Comparison of ENCODE assay signal across 8 mouse cellular contexts in the genomic region with DNA sequence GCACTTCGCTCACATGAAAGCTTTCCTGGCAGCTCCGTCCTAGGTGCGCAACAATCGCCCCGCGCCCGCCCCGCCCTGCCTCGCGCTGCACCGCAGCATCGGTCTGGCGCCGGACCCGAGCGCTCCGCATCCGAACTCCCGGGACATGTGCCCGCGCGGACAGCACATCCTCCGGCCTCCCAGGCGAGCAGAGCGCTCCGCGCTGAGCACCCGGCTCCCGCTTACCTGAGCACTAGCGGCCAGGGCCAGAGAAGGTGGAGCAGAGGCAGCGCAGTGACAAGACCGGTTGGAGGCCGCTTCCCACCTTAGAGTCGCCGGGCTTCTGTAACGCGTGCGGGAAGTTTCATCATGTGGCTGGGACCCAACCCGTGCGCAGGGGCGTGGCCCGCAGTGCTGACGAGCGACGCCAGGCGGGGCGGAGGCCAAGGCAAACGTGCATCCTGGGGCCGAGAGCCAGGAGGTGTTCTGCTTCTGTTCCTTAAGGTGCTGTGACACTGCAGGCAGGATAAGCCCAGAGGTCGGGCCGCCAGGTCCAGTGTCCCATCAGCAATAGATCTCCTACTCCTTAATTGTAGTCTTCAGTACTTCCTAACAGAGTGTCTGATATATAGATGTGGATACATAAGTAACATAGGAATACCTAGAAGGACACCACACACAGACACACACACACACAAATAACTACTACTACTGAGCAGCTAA. TPM values are rescaled to one million over a fixed set of nuclear protein-coding genes. Genes with fewer than 3 reads are reported as not detected.
A peak's percentile ranks its signal among the peaks of the same experiment; 100 is the strongest.
DNase-seq lines count a peak whose midpoint lies in the region; ATAC-seq and TF ChIP-seq lines count a peak whose summit lies in the region.

A gene (minus strand): TSS at position 371 of the 702 bp plus-strand sequence.

- under 1% methylated on average over 51 of the region's 51 CpGs for WGBS in hindbrain, embryonic 13.5 days

- H3K9ac ChIP-seq in hindbrain, embryonic 13.5 days = peak within 1 kb of the TSS; percentile 82

- POLR2A ChIA-PET in Patski (lab: Charles Lee) = no interaction called here

- H3K27me3 ChIP-seq in Patski = no peaks in the 10 kb centered on the region
- H3K27me3 ChIP-seq in hindbrain, embryonic 13.5 days = peaks cover 9% of the 10 kb centered on the region; the same call in 1 of the 2 replicates

- CTCF ChIA-PET in Patski (lab: Charles Lee) = interaction anchor here (2.1 kb wide), 1 partner anchor 14 kb away, joined by 6 read pairs; no protein-coding TSS in a partner anchor

- no peaks in the 10 kb centered on the region for H3K9me3 ChIP-seq in hindbrain, embryonic 13.5 days

- in situ Hi-C loops in Patski (cut with MboI; ENCODE audit: low pct_unique_long_range_greater_than_20kb) = no loop called here

- H3K4me2 ChIP-seq in hindbrain, embryonic 13.5 days = peak within 1 kb of the TSS; percentile 87

- no peak for DNase-seq in Patski (ENCODE audit: low read depth, low spot score)
- peak; percentile 92 to 94 for DNase-seq in cerebellum, postnatal 10 days
- DNase-seq in frontal cortex, postnatal 14 days (ENCODE audit: low spot score in 2 of 2) = peak; percentile 75 to 79
- DNase-seq in layer of hippocampus, postnatal 14 days (ENCODE audit: low spot score in 2 of 2) = peak; percentile 77 to 78
- DNase-seq in lung, postnatal 10 days = peak; percentile 79
- DNase-seq in ovary, postnatal 14 days (ENCODE audit: low spot score) = peak; percentile 55
- peak; percentile 34 to 56 for DNase-seq in thymus, postnatal 10 days (ENCODE audit: low spot score in 2 of 2)

- no peak for TF ChIP-seq CTCF in Patski (IDR thresholded peaks at IDR 0.05)

- peak within 1 kb of the TSS; percentile 74 for H3K27ac ChIP-seq in hindbrain, embryonic 13.5 days

- peaks cover 4% of the 10 kb centered on the region for H3K4me1 ChIP-seq in hindbrain, embryonic 13.5 days (replicated peaks)

- H3K4me3 ChIP-seq in hindbrain, embryonic 13.5 days = peak within 1 kb of the TSS; percentile 77

- peak; percentile 97 for ATAC-seq in Patski
- ATAC-seq in hindbrain, embryonic 13.5 days (ENCODE audit: low FRiP score) = peak; percentile 97

- no peaks in the 10 kb centered on the region for H3K36me3 ChIP-seq in hindbrain, embryonic 13.5 days

RNA-seq across cellular contexts. Expression of the gene that starts here (rescaled TPM):
- polyA plus RNA-seq in Patski (2021) = 103 TPM
- 69.7 and 71.2 TPM in 2 replicates for polyA plus RNA-seq in hindbrain, embryonic 13.5 days (2015; fragmentation: Nextera tagmentation; extraction: Ambion mirVana)
- total RNA-seq in layer of hippocampus, postnatal 14 days (2021) = 100 to 1,000 TPM in 1 of 2 experiments, 10 to 100 TPM in 1; 97.4 to 100 TPM
